Mouse (Mus musculus) CD4-positive, CD25-positive, alpha-beta regulatory T cell, adult 2 months (primary cell): ENCODE results near the gene Prnp.

Source experiments
- DNase-seq: peaks from one replicate; pipeline ENCODE4 v3.0.0-alpha.2; 2012; ENCODE audit warnings: low read depth, low spot score

Gene Prnp

GRCm38 (mm10) chr2:131948916-131949639, 39.4 kb downstream of the Prnp start:
- DNase-seq = no peak

DNA sequence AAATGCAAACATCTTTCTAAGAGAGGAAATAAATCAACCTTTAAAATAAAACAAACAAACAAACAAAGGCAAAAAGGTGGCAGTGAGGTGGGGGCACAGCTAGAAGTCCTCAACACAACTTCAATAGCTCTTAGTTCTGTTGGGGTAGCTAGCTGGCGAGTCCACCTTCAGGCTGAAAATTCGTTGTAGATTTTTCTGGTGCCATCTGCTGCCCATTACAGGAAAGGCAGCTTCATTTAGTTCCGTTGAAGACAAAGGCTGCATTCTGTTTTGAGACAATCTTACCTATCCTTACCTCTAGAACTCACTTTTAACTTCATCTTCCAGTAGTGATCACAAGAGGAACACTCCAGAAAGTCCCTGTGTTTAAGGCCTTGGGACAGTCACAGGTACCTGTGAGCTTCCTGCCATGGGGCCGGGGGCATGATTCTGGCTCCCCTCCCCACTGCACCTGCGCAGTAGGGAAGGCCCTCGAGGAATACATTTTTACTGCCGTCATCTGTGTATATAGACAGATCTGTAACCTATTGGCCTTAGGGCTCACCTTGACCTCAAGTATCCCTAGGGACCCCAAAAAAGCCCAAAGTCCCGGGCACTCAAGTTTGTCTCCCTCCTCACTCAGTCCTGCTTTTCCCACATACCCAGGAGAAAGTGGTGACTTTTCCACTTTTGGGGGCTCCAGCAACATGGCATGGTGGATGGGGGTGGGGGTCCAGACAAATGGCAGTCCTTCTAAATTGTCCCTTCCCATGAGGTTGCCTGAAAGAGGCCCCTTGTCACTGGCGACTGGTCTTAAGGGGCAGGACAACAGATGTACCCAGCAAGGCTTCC, 40.3 kb downstream of the Prnp start:
- peak; percentile 73 for DNase-seq

DNA sequence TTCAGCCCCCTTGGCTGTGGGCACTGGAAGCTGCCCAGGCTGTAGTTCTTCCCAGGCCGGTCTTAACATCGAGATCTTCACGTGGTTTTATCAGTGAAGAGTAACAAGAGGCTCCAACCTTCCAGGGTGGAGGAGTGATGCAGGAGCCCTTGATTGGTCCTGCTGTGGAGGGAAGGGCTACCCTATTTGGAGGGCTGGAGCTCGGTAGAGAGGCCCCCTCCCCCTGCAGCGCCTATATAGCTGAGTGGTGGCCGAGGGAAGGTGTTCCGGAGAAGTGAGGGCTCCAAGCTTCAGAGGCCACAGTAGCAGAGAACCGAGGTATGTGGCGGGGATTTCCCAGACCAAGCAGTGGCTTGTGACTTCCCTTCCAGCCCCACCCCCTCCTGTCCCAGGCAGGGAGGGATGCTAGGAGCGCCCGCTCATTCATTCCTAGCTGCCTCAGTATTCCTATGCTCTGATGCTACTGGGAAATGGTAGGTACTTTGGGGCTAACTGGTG, 40.9 kb downstream of the Prnp start, which contains the start of gene Prnd:
Prnd (plus strand) TSS at position 264 of the 498 bp plus-strand sequence.
- DNase-seq = peak; percentile 68

GRCm38 (mm10) chr2:131952456-131952855, 42.7 kb downstream of the Prnp start:
- DNase-seq = no peak

- DNase-seq = no peak
These were observed 43.3 kb downstream of the Prnp start for GRCm38 (mm10) chr2:131952961-131953538.

GRCm38 (mm10) chr2:131953711-131954110, 44.0 kb downstream of the Prnp start:
- no peak for DNase-seq

GRCm38 (mm10) chr2:131954835-131955234, 45.1 kb downstream of the Prnp start:
- DNase-seq = no peak

- DNase-seq = peak; percentile 54
These were observed 45.5 kb downstream of the Prnp start for GRCm38 (mm10) chr2:131955264-131955663.

DNA sequence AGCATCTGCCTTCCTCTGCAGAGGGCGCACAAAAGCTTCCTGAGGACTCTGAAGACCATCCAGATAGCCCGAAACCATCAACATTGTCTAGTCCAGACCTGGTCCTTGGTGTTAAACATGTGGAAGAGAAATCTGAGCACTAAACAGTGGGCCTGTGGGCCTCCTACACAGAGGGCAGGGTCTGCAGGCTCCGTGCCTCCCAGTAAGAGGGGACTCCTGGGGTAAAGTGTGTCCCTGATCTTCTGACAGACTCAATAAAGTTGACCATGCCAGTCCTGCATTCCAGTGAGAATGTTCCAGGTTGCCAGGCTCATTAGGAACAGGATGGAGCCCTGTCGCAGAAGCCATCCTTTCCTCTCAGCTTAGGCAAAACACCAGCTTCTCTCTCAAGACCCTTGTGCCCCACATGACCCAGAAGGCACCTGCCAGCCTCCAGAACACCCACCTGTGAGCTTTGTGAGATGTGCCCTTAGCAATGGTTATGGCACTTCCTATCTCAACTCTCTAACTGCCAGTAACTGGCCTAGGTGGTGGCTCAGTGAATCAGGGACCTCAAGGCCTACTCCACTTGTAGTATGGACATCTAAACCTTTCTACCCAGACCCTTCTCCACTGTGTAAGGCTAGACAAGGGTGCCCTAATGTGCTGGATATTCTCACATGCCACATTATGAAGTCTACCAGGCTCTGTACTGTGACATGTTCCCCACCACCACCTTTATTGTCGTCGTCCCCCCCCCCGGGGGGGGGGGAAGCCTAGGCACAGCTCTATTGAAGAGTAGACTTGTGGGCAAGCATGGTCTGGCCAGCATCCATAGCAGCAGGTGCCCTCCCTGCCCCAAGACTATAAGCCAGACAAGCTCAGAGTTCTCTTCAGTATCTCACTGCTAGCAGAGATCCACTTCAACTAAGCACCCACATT, 46.9 kb downstream of the Prnp start:
- no peak for DNase-seq

- DNase-seq = no peak
These were observed 48.0 kb downstream of the Prnp start for GRCm38 (mm10) chr2:131957731-131958222.

- no peak for DNase-seq
These were observed 51.9 kb downstream of the Prnp start for GRCm38 (mm10) chr2:131961671-131962070.

- no peak for DNase-seq
These were observed 60.9 kb downstream of the Prnp start for GRCm38 (mm10) chr2:131970597-131970996.

DNA sequence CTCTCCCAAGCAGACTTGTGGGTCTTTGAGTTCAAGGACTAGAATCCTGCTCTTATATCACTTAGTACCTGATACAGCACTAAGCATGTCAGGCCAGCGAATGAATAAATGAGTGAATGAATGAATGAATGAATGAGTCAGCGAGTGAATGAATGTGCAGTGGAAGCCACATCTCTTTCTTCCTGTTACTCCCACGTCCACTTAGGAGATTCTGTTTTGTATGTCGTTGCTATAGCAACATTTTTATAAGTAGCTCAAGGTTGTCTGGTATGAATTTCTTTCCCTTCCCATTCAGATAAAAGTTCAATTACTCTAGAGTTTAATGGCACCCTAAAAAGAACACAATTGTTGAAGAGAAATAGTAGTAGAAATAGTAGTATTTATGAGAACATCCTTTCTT, 61.4 kb downstream of the Prnp start:
- DNase-seq = no peak

DNA sequence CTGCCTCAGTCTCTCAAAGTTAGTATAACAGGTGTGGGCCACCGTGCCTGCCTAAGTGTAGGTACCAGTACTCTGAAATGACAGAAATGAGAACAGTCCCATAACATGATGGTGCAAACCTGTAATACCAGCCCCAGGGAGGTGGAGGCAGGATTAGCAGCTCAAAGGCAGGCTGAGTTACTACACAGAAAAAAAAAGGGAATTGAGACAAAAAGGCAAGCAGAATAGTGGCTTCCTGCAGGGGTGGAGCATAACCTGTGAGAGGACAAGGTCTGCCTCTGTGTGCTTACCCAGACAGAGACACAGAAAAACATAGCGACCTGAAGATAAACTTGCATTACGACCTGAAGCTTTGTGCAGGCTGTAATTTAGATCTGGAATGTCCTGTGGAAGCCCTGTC, 66.9 kb downstream of the Prnp start:
- no peak for DNase-seq

GRCm38 (mm10) chr2:131980866-131981265, 71.1 kb downstream of the Prnp start:
- DNase-seq = no peak

DNA sequence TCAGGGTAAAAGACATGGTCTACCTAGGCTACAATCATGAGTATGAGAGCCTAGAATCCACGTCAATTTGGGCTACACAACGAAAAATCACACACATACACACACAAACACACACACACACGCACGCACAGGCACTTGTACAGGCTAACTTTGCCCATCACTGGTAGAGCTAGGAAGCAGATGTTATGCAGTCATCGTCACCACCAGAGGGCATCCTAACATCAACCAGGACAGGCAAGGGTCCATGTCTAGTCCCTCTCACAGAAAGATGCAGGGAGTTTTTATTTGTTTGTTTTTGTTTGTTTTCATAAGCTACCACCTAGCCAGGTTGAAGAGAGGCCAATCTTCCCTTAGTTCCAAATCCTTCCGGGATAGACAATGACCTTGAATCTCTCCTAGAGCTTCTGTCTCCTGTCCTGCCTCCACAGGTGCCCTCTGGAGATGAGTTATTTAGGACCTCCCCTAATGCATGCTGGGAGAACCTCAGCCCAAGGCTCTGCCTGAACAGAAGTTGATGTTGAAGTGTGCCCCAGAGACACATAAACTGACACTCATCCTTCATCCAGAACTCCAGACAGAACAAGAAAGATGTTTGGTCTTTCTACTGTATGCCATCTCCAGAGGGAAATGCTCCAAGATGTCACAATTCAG, 72.9 kb downstream of the Prnp start:
- peak; percentile 91 for DNase-seq

- no peak for DNase-seq
These were observed 78.2 kb downstream of the Prnp start for GRCm38 (mm10) chr2:131987950-131988349.
